Mouse (Mus musculus) limb, embryonic 10.5 days (tissue): Measurements from ENCODE around the gene Nol12. TPM values are rescaled to one million over a fixed set of nuclear protein-coding genes. Genes with fewer than 3 reads are reported as not detected.

Experiments used
- DNase-seq: peaks from one replicate; pipeline ENCODE4 v3.0.0-alpha.2; 2017; ENCODE audit warnings: low spot score
- H3K27ac ChIP-seq: fragments of 300-500 bp; sonication (generic); 2 replicates; pipeline ENCODE4 v1.5.1; 2016; ENCODE audit warnings: mild to moderate bottlenecking
- H3K27me3 ChIP-seq: fragments of 300-500 bp; sonication (generic); 2 replicates; pipeline ENCODE4 v1.6.1; 2016; ENCODE audit warnings: low read depth, mild to moderate bottlenecking; ENCODE audit not compliant: poor library complexity, severe bottlenecking
- H3K36me3 ChIP-seq: fragments of 300-500 bp; sonication (generic); 2 replicates; pipeline ENCODE4 v1.6.1; 2016; ENCODE audit warnings: mild to moderate bottlenecking, moderate library complexity
- H3K4me1 ChIP-seq: fragments of 300-500 bp; sonication (generic); 2 replicates; pipeline ENCODE4 v1.6.1; 2016
- H3K4me3 ChIP-seq: fragments of 300-500 bp; sonication (generic); 2 replicates; pipeline ENCODE4 v1.5.1; 2016; ENCODE audit warnings: mild to moderate bottlenecking, moderate library complexity
- H3K9me3 ChIP-seq: fragments of 300-500 bp; sonication (generic); replicated peaks from 2 replicates; pipeline ENCODE4 v1.6.1; 2016; ENCODE audit warnings: mild to moderate bottlenecking
- WGBS: fragments of 180-500 bp; shearing (Covaris S2); methylation state at CpG from one replicate; pipeline ENCODE4 v1.1.7; 2016; 5-methylcytosine and 5-hydroxymethylcytosine counted together
- polyA plus RNA-seq: library from polyadenylated mRNA; unstranded; fragments of >200 nt; fragmentation: Nextera tagmentation; extraction: Ambion mirVana; gene quantifications from 2 replicates; pipeline ENCODE4 v1.2.1, GENCODE M21; 2016

The Nol12 gene
- 70.6 and 84.9 TPM in 2 replicates for polyA plus RNA-seq

GRCm38 (mm10) chr15:78934784-78935320, at the start of gene Nol12:
Nol12 (plus strand) TSS chr15:78934933.
- Histone ChIP-seq H3K9me3 (no peaks in the 10 kb centered on the region), H3K27me3 (no peaks in the 10 kb centered on the region), H3K4me1 (peaks cover 17% of the 10 kb centered on the region), H3K36me3 (peaks cover 46% of the 10 kb centered on the region), H3K4me3 (peak within 1 kb of the TSS; percentile 85), H3K27ac (peak within 1 kb of the TSS; percentile 90)
- peak; percentile 91 for DNase-seq
- WGBS: under 1% methylated on average over 42 of the region's 42 CpGs

GRCm38 (mm10) chr15:78889401-78889853, 45.3 kb upstream of the Nol12 start:
- peaks cover 98% of the 10 kb centered on the region for H3K36me3 ChIP-seq
- peak overlapping the region; percentile 76 for H3K27ac ChIP-seq
- H3K4me3 ChIP-seq: peak overlapping the region; percentile 1; the same call in 1 of the 2 replicates
- DNase-seq: peak; percentile 47
- H3K27me3 ChIP-seq: no peaks in the 10 kb centered on the region
- 32% methylated on average over 13 of the region's 13 CpGs for WGBS
- H3K9me3 ChIP-seq: no peaks in the 10 kb centered on the region
- peaks cover 42% of the 10 kb centered on the region for H3K4me1 ChIP-seq

DNA sequence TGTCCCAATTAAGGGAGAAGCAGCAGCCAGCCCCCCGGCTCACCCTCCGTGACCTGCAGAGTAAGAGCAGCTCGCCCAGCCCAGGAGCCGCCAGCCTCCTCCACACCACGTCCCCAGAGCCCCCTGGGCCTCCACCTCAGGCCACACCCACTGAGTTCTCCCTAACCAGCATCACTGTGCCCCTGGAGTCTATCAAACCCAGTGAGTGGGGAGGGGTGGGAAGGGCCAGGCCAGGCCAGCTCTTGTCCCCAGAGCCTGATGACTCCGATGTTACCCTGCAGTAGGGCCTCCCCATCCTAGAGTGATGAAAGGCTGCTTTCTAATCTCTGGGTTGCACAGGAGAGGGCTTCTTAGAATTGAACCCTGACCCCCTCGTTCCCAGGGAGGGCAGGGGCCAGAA, 42.3 kb upstream of the Nol12 start:
- peaks cover 80% of the 10 kb centered on the region for H3K36me3 ChIP-seq
- 45% methylated on average over 7 of the region's 7 CpGs for WGBS
- H3K27me3 ChIP-seq: no peaks in the 10 kb centered on the region
- 0 out of 2 replicates have a peak overlapping the region, but pooled peaks have one; percentile 15 for H3K27ac ChIP-seq
- no peak overlapping the region for H3K4me3 ChIP-seq
- no peak for DNase-seq
- H3K9me3 ChIP-seq: no peaks in the 10 kb centered on the region
- peaks cover 63% of the 10 kb centered on the region for H3K4me1 ChIP-seq

DNA sequence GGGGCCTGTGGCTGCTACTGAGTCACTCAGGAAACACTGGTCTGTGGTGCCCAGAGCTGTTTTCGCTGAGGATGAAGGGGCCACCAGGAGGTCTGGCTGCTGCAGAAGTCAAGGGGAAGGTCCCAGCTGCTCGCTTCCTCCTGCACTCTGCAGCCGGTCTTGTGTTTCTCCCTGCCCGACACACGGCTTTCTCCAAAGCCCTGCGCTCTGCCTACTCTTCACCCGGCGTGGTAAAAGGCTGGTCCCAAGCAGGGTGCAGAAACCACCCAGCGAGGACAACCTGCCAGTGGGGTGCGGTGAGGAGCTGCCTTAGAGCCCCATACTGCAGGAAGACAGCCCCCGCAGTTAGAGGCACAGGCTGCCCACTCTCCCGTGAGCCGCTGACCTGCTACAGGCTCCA, 40.0 kb upstream of the Nol12 start:
- Histone ChIP-seq H3K4me3 (no peak overlapping the region), H3K36me3 (peaks cover 58% of the 10 kb centered on the region), H3K27ac (peak overlapping the region; percentile 46; the same call in 1 of the 2 replicates), H3K9me3 (no peaks in the 10 kb centered on the region), H3K4me1 (peaks cover 71% of the 10 kb centered on the region), H3K27me3 (no peaks in the 10 kb centered on the region)
- WGBS: 78% methylated on average over 13 of the region's 13 CpGs
- no peak for DNase-seq

- peak overlapping the region; percentile 51; the same call in 1 of the 2 replicates for H3K27ac ChIP-seq
- peaks cover 79% of the 10 kb centered on the region for H3K4me1 ChIP-seq
- 87% methylated on average over 2 of the region's 2 CpGs for WGBS
- no peaks in the 10 kb centered on the region for H3K9me3 ChIP-seq
- DNase-seq: no peak
- H3K4me3 ChIP-seq: no peak overlapping the region
- H3K27me3 ChIP-seq: no peaks in the 10 kb centered on the region
- H3K36me3 ChIP-seq: peaks cover 48% of the 10 kb centered on the region
Measured at GRCm38 (mm10) chr15:78895741-78896140, 39.0 kb upstream of the Nol12 start.

- peak overlapping the region; percentile 51; the same call in 1 of the 2 replicates for H3K27ac ChIP-seq
- H3K27me3 ChIP-seq: 0 out of 2 replicates have a peak, but pooled peaks cover 1% of the 10 kb centered on the region
- peaks cover 44% of the 10 kb centered on the region for H3K36me3 ChIP-seq
- no peak for DNase-seq
- no peak overlapping the region for H3K4me3 ChIP-seq
- H3K4me1 ChIP-seq: peaks cover 83% of the 10 kb centered on the region
- 81% methylated on average over 3 of the region's 3 CpGs for WGBS
- no peaks in the 10 kb centered on the region for H3K9me3 ChIP-seq
Measured at GRCm38 (mm10) chr15:78896149-78896548, 38.6 kb upstream of the Nol12 start.

GRCm38 (mm10) chr15:78897488-78897887, 37.2 kb upstream of the Nol12 start:
- 92% methylated on average over 4 of the region's 4 CpGs for WGBS
- 0 out of 2 replicates have a peak, but pooled peaks cover 3% of the 10 kb centered on the region for H3K27me3 ChIP-seq
- no peaks in the 10 kb centered on the region for H3K9me3 ChIP-seq
- no peak overlapping the region for H3K27ac ChIP-seq
- no peak overlapping the region for H3K4me3 ChIP-seq
- peaks cover 40% of the 10 kb centered on the region for H3K36me3 ChIP-seq
- H3K4me1 ChIP-seq: peaks cover 83% of the 10 kb centered on the region
- no peak for DNase-seq

DNA sequence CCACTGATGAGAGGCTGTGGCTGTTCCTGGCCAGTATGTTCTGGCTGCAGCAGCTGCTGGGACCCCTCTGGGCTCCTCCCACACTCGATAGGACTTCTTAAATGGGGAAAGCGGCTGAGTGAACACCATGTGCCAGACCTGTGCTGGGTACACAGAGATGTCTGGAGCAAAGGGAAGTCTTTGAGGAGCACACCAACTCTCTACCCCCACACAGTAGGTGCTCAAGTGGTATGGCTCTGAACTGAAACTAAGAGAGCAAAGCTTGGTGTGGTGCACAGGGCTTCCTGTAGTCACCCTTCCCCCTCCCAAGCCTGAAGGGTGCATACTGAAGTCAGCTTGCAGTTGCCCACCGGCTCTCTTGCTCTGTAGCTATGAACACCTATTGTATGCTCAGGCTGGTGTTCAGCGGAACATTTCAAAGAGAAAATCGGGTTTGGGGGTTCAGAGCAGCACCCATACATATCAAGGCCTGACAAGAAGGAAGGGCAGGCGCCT, 36.2 kb upstream of the Nol12 start:
- 56% methylated on average over 6 of the region's 6 CpGs for WGBS
- Histone ChIP-seq H3K27ac (peak overlapping the region; percentile 91; the same call in 1 of the 2 replicates), H3K4me3 (peak overlapping the region; percentile 76), H3K27me3 (0 out of 2 replicates have a peak, but pooled peaks cover 3% of the 10 kb centered on the region), H3K4me1 (peaks cover 73% of the 10 kb centered on the region), H3K36me3 (peaks cover 40% of the 10 kb centered on the region), H3K9me3 (no peaks in the 10 kb centered on the region)
- DNase-seq: no peak

- Histone ChIP-seq H3K36me3 (peaks cover 41% of the 10 kb centered on the region), H3K27ac (peak within 1 kb of the TSS; percentile 91), H3K4me3 (peak within 1 kb of the TSS; percentile 76), H3K27me3 (0 out of 2 replicates have a peak, but pooled peaks cover 3% of the 10 kb centered on the region), H3K4me1 (peaks cover 64% of the 10 kb centered on the region), H3K9me3 (no peaks in the 10 kb centered on the region)
- WGBS: under 1% methylated on average over 20 of the region's 20 CpGs
- no peak for DNase-seq
Measured at GRCm38 (mm10) chr15:78899409-78899739, 35.4 kb upstream of the Nol12 start, which contains the start of gene Gm49510. Gm49510 (plus strand) TSS chr15:78899667.

DNA sequence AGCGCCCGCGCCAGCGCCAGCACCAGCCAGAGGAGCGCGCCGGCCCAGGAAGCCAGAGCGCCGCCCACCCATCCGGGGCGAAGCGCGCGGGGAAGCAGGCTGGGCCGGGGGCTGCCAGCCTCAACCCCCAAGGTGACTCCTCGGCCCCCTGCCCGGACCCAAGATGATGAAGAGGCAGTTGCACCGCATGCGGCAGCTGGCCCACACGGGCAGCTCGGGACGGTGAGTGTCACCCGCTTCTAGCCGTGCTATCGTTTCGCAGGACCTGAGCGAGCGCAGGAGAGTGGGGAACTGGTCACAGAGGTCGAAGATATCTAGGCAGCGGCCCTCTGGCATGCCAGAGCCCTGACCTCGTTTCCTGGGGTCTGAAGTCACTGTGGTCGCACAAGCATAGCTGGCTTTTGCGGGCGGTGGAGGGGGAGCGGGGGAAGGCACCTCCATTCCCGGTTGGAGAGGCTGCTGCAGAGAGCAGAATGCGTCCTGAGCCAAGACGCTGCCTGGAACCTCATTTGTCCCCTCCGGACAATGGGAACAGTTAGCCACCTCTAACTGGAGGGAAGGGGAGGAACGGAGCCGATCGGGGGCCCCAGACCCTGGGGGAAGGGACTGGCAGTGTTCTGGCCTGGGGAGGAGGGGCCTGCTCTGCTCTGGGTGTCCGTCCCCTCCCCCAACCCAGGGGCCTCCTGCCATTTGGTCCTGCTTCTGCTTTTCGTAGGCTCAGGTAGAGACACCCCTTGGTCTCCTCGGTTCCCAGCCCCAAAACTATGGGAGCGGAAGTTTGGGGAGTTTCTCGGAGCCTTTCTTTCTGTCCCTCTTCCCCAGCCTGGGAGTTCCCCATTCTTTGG, 34.8 kb upstream of the Nol12 start, which contains the start of gene Sh3bp1:
Gene Sh3bp1 (plus strand): TSS at position 29 of the 845 bp plus-strand sequence.
- H3K4me3 ChIP-seq: peak within 1 kb of the TSS; percentile 76
- DNase-seq: peak; percentile 81
- 1% methylated on average over 47 of the region's 47 CpGs for WGBS
- peak within 1 kb of the TSS; percentile 91 for H3K27ac ChIP-seq
- no peaks in the 10 kb centered on the region for H3K9me3 ChIP-seq
- H3K36me3 ChIP-seq: peaks cover 41% of the 10 kb centered on the region
- 0 out of 2 replicates have a peak, but pooled peaks cover 3% of the 10 kb centered on the region for H3K27me3 ChIP-seq
- H3K4me1 ChIP-seq: peaks cover 59% of the 10 kb centered on the region

- DNase-seq: peak; percentile 53
- H3K9me3 ChIP-seq: no peaks in the 10 kb centered on the region
- H3K27ac ChIP-seq: peak overlapping the region; percentile 91
- 0 out of 2 replicates have a peak, but pooled peaks cover 3% of the 10 kb centered on the region for H3K27me3 ChIP-seq
- H3K36me3 ChIP-seq: peaks cover 44% of the 10 kb centered on the region
- WGBS: 12% methylated on average over 18 of the region's 18 CpGs
- H3K4me1 ChIP-seq: peaks cover 50% of the 10 kb centered on the region
- H3K4me3 ChIP-seq: peak overlapping the region; percentile 76
Measured at GRCm38 (mm10) chr15:78900585-78901421, 33.9 kb upstream of the Nol12 start.

- Histone ChIP-seq H3K4me1 (peaks cover 44% of the 10 kb centered on the region), H3K27me3 (0 out of 2 replicates have a peak, but pooled peaks cover 3% of the 10 kb centered on the region), H3K36me3 (peaks cover 48% of the 10 kb centered on the region), H3K27ac (peak overlapping the region; percentile 91), H3K4me3 (peak overlapping the region; percentile 76), H3K9me3 (no peaks in the 10 kb centered on the region)
- 44% methylated on average over 8 of the region's 8 CpGs for whole genome bisulfite sequencing
- peak; percentile 49 for DNase-seq
Measured at GRCm38 (mm10) chr15:78901422-78901789, 33.3 kb upstream of the Nol12 start.
